Mouse (Mus musculus) liver, embryonic 14.5 days (tissue): ENCODE measurements around the gene Hist1h2an.

Source experiments
- CTCF ChIP-seq: IDR thresholded peaks from 2 replicates; pipeline ENCODE4 v1.5.1; 2016; ENCODE audit warnings: antibody characterized with exemption, low read depth, control low read depth
- EP300 ChIP-seq: IDR thresholded peaks from 2 replicates; pipeline ENCODE4 v1.6.1; 2016; ENCODE audit warnings: antibody characterized with exemption, low read depth

DNA sequence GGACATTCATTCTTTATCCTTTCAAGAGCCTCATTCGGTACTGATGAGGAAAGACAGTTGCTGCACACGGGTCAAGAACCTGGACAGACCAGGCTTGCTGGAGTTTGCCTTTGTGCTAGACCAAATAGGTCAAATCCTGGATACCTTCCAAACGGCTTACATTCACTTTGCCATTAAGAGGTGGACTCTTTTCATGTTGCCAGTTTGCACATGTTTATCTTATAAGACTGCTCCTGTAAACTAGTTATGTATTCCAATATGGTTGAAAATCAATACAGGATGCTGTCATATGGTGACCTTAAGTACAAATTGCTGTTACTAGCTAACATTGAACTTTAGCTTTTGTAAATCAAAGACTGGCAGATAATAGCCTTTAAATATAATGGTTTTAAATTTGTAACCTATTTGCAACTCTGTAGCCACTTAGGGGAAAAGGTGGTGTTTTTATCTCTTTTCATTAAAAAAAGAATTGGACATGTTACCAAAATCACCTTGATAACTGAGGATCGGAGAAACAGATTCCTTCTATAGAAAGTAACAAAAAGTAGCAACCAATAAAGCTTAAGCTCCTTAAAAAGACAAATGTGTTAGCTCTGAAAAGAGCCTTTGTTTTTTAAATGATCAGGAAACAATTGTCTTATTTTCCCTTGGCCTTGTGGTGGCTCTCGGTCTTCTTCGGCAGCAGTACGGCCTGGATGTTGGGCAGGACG lies 674 bp downstream of the Hist1h2an start:
- TF ChIP-seq EP300 = 0 out of 2 replicates have a peak, but pooled peaks have one; percentile 30
- no peak for TF ChIP-seq CTCF
